Mouse (Mus musculus) C2C12 (cell line): ENCODE data around the gene Mgat4b.

ENCODE experiments used
- CEBPB ChIP-seq: IDR thresholded peaks from one replicate; pipeline ENCODE4 v1.6.1; 2011; ENCODE audit warnings: low read depth, mild to moderate bottlenecking, control low read depth, moderate library complexity
- CTCF ChIP-seq: IDR thresholded peaks from one replicate; pipeline ENCODE4 v1.5.1; 2011; ENCODE audit not compliant: control insufficient read depth, insufficient read depth, insufficient read length
- MAX ChIP-seq: IDR thresholded peaks from one replicate; pipeline ENCODE4 v1.6.1; 2011; ENCODE audit warnings: mild to moderate bottlenecking, control low read depth
- MYOD1 ChIP-seq: IDR thresholded peaks from one replicate; pipeline ENCODE4 v1.6.1; 2011; ENCODE audit warnings: low read depth; ENCODE audit not compliant: control insufficient read depth, insufficient read length
- MYOG ChIP-seq: IDR thresholded peaks from one replicate; pipeline ENCODE4 v1.6.1; 2011; ENCODE audit not compliant: control insufficient read depth, insufficient read length; ENCODE audit errors: extremely low read depth
- USF1 ChIP-seq: IDR thresholded peaks from one replicate; pipeline ENCODE4 v1.6.1; 2011; ENCODE audit warnings: low read depth, mild to moderate bottlenecking, control low read depth, moderate library complexity

DNA sequence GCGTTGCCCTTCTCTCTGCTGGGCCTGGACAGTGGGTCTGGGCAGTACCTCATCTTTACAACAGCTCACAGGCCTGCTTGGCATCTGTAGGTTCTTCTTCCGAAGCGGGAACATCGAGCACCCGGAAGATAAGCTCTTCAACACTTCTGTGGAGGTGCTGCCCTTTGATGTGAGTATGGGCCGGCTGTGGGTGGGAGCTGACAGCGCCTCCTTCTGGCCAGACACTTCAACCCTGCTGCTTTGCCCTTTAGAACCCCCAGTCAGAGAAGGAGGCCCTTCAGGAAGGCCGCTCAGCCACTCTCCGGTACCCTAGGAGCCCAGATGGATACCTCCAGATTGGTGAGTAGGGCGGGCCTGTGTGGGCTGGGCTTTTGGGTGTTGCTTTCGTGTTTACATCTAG, 23.3 kb downstream of the Mgat4b start:
- no peak for TF ChIP-seq USF1
- no peak for TF ChIP-seq CTCF
- no peak for TF ChIP-seq CEBPB
- no peak for TF ChIP-seq MAX
- no peak for TF ChIP-seq MYOD1
- TF ChIP-seq MYOG, result no peak
